Mouse (Mus musculus) small intestine, adult 2 months (tissue): ENCODE results near the gene Fignl1. TPM values are rescaled to one million over a fixed set of nuclear protein-coding genes. Genes with fewer than 3 reads are reported as not detected.
A peak's percentile ranks its signal among the peaks of the same experiment; 100 is the strongest.

Experiments
- H3K27ac ChIP-seq: fragments of 200-500 bp; 2 replicates; pipeline ENCODE4 v1.5.1; 2012; ENCODE audit warnings: low read depth, low read length, control low read depth, inconsistent platforms; ENCODE audit not compliant: insufficient read depth
- H3K27me3 ChIP-seq: fragments of 200-500 bp; 2 replicates; pipeline ENCODE4 v1.6.1; 2012; ENCODE audit warnings: mild to moderate bottlenecking, moderate library complexity, low read length, inconsistent platforms; ENCODE audit not compliant: control insufficient read depth, insufficient read depth
- H3K36me3 ChIP-seq: fragments of 200-500 bp; 2 replicates; pipeline ENCODE4 v1.6.1; 2012; ENCODE audit warnings: mild to moderate bottlenecking, low read length, control low read depth, inconsistent platforms; ENCODE audit not compliant: control insufficient read depth, insufficient read depth
- H3K4me1 ChIP-seq: fragments of 200-500 bp; 2 replicates; pipeline ENCODE4 v1.6.1; 2012; ENCODE audit warnings: low read length, inconsistent platforms, mixed read lengths; ENCODE audit not compliant: control insufficient read depth, insufficient read depth, insufficient read length
- H3K4me3 ChIP-seq: fragments of 200-500 bp; 2 replicates; pipeline ENCODE4 v1.5.1; 2012; ENCODE audit warnings: low read depth, mild to moderate bottlenecking, control low read depth, inconsistent platforms, low read length, moderate library complexity
- CTCF ChIP-seq: fragments of 200-500 bp; IDR thresholded peaks from 2 replicates; pipeline ENCODE4 v1.5.1; 2012; ENCODE audit warnings: low read depth, mild to moderate bottlenecking, control low read depth, inconsistent platforms, low read length, moderate library complexity, mixed read lengths; ENCODE audit not compliant: insufficient replicate concordance, insufficient read length; ENCODE audit errors: extremely low read depth
- POLR2A ChIP-seq: fragments of 200-500 bp; IDR thresholded peaks from 2 replicates; pipeline ENCODE4 v1.6.1; 2012; ENCODE audit warnings: low read depth, mild to moderate bottlenecking, control low read depth, inconsistent platforms, low read length, moderate library complexity
- WGBS: fragments of 180-500 bp; shearing (Covaris S2); methylation state at CpG from one replicate; pipeline ENCODE4 v1.1.7; 2018; 5-methylcytosine and 5-hydroxymethylcytosine counted together
- polyA plus RNA-seq: library from polyadenylated mRNA; depleted of rRNA; stranded (reverse); fragments of >200 nt; gene quantifications from 2 replicates; pipeline ENCODE4 v1.2.3, GENCODE M21; 2012

Fignl1 gene
- polyA plus RNA-seq, 1 experiment: 0.85 TPM

DNA sequence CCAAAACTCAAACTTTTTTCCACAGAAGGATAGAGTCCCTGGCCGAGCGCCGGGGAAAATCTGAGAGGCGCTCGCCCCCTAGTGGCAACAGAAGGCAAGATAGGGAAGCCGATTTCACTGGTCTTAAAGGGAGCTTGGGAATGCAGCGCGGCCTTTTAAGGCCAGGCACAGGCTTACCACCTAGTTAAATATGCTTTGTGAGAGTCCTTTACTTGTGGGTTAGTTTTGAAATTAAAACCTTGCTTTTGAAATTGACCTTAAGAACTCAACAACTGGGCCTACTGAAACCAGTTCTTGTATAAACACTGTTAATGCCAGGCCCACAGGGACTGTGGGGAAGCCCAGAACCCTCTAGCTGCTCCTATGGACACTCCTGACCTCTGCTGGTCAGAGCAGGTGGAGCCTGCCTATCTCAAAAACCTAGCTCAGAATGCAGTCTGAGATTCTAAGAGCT is 20.2 kb downstream of the Fignl1 start:
- Histone ChIP-seq H3K27me3 (no peaks in the 10 kb centered on the region), H3K4me3 (no peak overlapping the region), H3K36me3 (no peaks in the 10 kb centered on the region), H3K27ac (no peak overlapping the region), H3K4me1 (no peaks in the 10 kb centered on the region; the same call in 1 of the 2 replicates)
- TF ChIP-seq POLR2A (no peak), CTCF (peak; percentile 84)
- WGBS: under 1% methylated on average over 8 of the region's 8 CpGs

DNA sequence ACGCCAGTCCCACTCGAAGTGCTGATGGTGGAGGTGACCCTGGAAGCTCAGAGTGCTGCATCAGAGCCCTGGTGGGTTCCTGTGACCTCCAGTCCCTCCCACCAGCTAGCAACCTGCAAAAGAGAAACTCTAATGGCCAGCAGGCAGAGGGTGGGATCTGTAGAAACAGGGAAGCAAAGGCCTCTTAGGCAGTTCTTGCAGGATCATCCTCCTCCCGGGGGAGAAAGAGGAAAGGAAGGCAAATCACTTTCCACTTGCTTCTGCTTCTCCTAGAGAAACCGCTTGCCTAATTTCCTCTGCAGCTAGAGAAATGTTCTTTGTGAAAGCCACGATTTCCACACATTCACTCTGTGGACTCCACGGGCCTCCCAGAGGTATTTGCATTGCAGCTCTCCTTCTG is 23.3 kb downstream of the Fignl1 start:
- no peak overlapping the region for H3K27ac ChIP-seq
- H3K36me3 ChIP-seq: no peaks in the 10 kb centered on the region
- WGBS: 54% methylated on average over 6 of the region's 6 CpGs
- no peaks in the 10 kb centered on the region for H3K27me3 ChIP-seq
- no peaks in the 10 kb centered on the region for H3K4me1 ChIP-seq
- no peak overlapping the region for H3K4me3 ChIP-seq
- no peak for TF ChIP-seq CTCF
- TF ChIP-seq POLR2A: no peak

DNA sequence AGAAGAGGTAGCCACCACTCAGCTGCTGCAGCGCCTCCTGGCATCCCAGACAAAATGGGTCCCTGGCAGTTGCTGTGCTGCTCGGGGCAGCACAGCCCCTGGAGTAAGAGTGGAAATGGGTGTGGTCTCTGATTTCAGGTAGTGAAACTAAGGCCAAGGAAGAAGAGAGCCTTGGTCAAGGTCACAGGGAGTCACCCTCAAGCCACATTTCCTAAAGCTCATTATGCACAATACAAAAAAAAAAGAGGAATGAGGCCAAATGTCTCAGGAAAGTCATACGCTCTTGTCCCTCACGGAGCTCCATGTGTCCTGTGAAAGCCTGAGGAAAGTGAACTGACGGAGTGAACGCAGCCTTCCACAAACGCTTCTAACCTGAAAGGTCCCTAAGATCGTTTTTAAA is 27.0 kb downstream of the Fignl1 start:
- Histone ChIP-seq H3K36me3 (no peaks in the 10 kb centered on the region), H3K27ac (no peak overlapping the region), H3K27me3 (no peaks in the 10 kb centered on the region), H3K4me1 (no peaks in the 10 kb centered on the region), H3K4me3 (no peak overlapping the region)
- WGBS: 80% methylated on average over 8 of the region's 8 CpGs
- TF ChIP-seq POLR2A (no peak), CTCF (no peak)

DNA sequence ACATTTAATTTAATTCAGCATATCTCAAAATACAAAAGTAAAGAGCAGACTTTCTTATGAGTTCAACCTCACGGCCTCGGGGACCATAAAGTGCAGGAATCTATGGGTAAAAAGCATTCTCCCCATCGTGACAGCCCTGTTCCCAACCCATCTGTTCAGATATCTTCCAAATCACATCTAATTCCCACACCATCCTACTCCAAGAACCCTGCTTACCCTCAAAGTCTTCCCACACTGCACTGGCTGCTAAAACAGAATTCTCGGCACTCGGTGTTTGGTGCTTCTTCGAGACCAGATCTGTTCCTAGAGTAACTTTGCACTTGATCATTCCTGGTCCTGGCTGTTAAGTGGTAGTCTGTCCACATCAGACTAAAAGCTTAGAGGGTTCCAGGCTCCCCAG is 30.4 kb downstream of the Fignl1 start:
- WGBS: 89% methylated on average over 6 of the region's 6 CpGs

DNA sequence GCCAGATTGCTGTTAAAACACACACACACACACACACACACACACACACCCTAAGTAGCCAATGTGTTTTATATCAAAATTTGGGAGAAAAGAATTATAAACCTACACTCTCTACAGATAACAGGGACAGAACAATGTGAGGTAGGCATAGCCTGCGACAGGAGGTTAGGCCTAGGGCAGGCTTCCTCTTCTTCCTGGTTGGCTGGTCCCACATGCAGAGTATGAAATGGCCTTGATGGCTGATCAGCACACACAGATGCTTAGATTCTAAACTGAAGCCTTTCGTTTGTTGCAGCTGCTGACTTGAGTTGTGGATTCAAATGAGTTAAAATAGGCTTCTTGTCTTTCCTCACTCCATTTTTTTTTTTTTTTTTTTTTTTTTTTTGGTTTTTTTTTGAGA is 31.0 kb downstream of the Fignl1 start:
- H3K27me3 ChIP-seq: no peaks in the 10 kb centered on the region
- H3K27ac ChIP-seq: no peak overlapping the region
- 75% methylated on average over 2 of the region's 2 CpGs for WGBS
- no peaks in the 10 kb centered on the region for H3K4me1 ChIP-seq
- no peak overlapping the region for H3K4me3 ChIP-seq
- H3K36me3 ChIP-seq: no peaks in the 10 kb centered on the region
- TF ChIP-seq POLR2A (no peak), CTCF (no peak)

More for the DNA sequence above, 30.4 kb downstream of the Fignl1 start:
- H3K27ac ChIP-seq: no peak overlapping the region
- H3K4me3 ChIP-seq: no peak overlapping the region
- H3K4me1 ChIP-seq: no peaks in the 10 kb centered on the region
- no peaks in the 10 kb centered on the region for H3K36me3 ChIP-seq
- H3K27me3 ChIP-seq: no peaks in the 10 kb centered on the region
- TF ChIP-seq CTCF (no peak), POLR2A (no peak)

DNA sequence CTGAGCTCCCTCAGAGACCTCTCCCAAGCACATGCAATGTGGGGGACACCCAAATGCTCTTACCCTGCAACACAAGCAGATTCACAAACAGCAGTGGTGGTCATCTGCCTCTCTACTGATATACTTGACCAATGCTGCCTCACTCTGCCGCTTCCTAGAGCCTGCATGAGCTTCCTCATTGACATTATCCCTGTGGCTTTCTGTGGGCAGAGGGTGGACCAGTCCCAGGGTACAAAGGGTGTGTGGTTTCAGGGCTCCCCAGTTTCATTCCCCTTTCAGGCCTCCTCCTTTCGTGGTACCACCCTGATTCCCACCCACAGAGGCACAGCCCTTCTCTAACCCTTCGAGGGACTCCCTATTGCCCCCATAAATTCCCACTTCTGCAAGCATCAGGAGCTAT is 31.5 kb downstream of the Fignl1 start:
- no peaks in the 10 kb centered on the region for H3K27me3 ChIP-seq
- TF ChIP-seq CTCF: no peak
- no peak for TF ChIP-seq POLR2A
- H3K27ac ChIP-seq: peak overlapping the region; percentile 5; the same call in 1 of the 2 replicates

DNA sequence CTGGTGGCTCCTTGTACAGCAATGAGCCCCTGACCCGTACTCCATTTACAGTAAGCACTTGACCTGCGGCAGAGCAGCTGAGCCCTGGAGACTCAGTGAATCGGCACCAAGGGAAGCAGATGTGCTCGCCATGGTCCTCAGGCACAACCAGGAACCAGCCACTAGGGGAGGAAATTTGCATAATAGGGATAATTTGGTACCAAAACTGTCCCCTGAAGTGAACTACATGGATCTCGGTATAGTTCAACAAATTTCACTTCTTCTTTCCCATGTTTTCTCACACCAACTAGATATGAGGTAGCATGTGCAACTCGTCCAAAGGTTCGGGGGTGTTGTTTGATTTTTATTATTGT is 32.0 kb downstream of the Fignl1 start:
- Histone ChIP-seq H3K36me3 (no peaks in the 10 kb centered on the region), H3K27ac (peak overlapping the region; percentile 5; the same call in 1 of the 2 replicates), H3K27me3 (no peaks in the 10 kb centered on the region), H3K4me1 (no peaks in the 10 kb centered on the region), H3K4me3 (no peak overlapping the region)
- 69% methylated on average over 7 of the region's 7 CpGs for WGBS
- TF ChIP-seq POLR2A: no peak
- TF ChIP-seq CTCF: no peak

More for the DNA sequence above, 31.5 kb downstream of the Fignl1 start:
- no peak overlapping the region for H3K4me3 ChIP-seq
- H3K36me3 ChIP-seq: no peaks in the 10 kb centered on the region
- 54% methylated on average over 3 of the region's 3 CpGs for WGBS
- H3K4me1 ChIP-seq: no peaks in the 10 kb centered on the region
